Mouse (Mus musculus) neural tube, postnatal 0 days (tissue): ENCODE measurements around the gene Dync2h1. TPM values are rescaled to one million over a fixed set of nuclear protein-coding genes. Genes with fewer than 3 reads are reported as not detected.

Source experiments
- polyA plus RNA-seq: library from polyadenylated mRNA; unstranded; fragments of >200 nt; fragmentation: Nextera tagmentation; extraction: Ambion mirVana; gene quantifications from 2 replicates; pipeline ENCODE4 v1.2.1, GENCODE M21; 2015

The Dync2h1 gene
- polyA plus RNA-seq, result 14.1 and 15.5 TPM in 2 replicates

GRCm38 (mm10) chr9:7184172-7184896 lies at the start of gene Dync2h1, which contains the start of gene Dcun1d5:
Gene Dync2h1, minus strand, starts transcription at chr9:7184446.
Gene Dcun1d5, plus strand, starts transcription at chr9:7184520.

Other genes starting within 250 kb of the Dync2h1 start
- 107 and 109 TPM in 2 replicates for gene Dcun1d5, start 74 bp upstream of the Dync2h1 start, polyA plus RNA-seq
- 0.71 and 2.8 TPM in 2 replicates for gene Mmp13, start 88.1 kb upstream of the Dync2h1 start, polyA plus RNA-seq
- gene Mmp12, start 159.9 kb upstream of the Dync2h1 start, polyA plus RNA-seq, result 0.24 and 0.31 TPM in 2 replicates
- gene Mmp1b, start 203.6 kb upstream of the Dync2h1 start, polyA plus RNA-seq, result not detected in 2 replicates